Mouse (Mus musculus): ENCODE data around the gene 1700057G04Rik. TPM values are rescaled to one million over a fixed set of nuclear protein-coding genes. Genes with fewer than 3 reads are reported as not detected.

1700057G04Rik gene
- polyA plus RNA-seq (2015; fragmentation: Nextera tagmentation; extraction: Ambion mirVana) = not detected in 2 replicates

DNA sequence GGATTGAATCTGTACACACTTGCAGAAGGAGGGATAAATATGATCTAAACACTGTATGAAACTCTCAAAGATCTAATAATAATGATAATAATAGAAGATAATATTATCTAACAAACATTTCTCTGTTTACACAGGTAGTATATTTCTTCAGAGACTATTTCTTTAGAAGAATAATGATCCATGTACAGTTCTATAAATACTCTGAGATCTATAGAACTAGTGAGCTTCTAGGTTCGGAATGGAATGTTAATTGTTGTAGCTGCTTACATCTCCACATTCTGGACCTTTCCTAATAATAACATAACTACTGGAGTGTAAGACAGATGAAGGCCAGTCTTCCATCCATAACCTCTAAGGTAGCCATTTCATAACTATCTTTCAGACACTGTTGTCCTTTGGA is at the start of gene 1700057G04Rik:
Gene 1700057G04Rik, plus strand, starts transcription at position 301 of the 400 bp plus-strand sequence.
- Histone ChIP-seq H3K4me1 (replicated peaks) (no peaks in the 10 kb centered on the region), H3K4me2 (no peak within 1 kb of the TSS), H3K9ac (no peak within 1 kb of the TSS), H3K36me3 (no peaks in the 10 kb centered on the region), H3K27me3 (no peaks in the 10 kb centered on the region), H3K4me3 (no peak within 1 kb of the TSS), H3K9me3 (no peaks in the 10 kb centered on the region), H3K27ac (replicated peaks) (no peak within 1 kb of the TSS)
- WGBS = 98% methylated on average over 1 of the region's 1 CpGs
- no peak for ATAC-seq (ENCODE audit: low FRiP score, low read depth)

DNA sequence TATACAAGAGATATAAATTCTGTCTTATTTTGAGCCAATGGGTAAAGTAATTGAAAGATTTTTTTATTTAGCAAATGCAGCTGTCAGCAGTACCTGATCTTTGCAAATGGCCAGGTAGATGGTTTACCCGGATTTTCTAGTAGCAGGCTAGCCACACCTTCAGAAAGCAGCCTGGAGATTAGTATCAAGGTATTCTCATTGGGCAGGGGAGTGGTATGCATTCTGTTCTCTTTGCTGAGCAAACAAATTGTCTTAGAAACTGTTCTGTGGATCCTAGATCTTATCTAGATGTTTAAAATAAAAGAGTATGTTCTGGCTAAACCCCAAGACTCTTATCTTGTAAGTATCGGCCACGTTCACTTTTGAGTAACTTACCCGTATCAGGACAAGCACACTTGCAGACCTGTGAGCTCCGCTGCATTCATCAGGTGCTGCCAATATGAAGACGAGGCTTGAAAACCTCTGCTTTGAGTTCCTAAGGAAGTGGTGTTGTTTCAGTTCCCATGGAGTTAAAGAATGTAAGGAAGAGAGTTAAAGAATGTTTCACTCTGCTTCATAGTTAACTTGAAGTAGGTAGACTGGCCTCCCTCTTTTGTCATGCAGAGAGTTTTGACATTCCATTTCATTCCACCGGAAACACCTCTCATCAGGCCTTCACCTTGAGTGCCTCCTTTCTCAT is 48.6 kb upstream of the 1700057G04Rik start:
- 86% methylated on average over 7 of the region's 7 CpGs for WGBS
- no peaks in the 10 kb centered on the region for H3K4me1 ChIP-seq (replicated peaks)
- no peaks in the 10 kb centered on the region for H3K36me3 ChIP-seq
- H3K9ac ChIP-seq = no peak overlapping the region
- no peaks in the 10 kb centered on the region for H3K27me3 ChIP-seq
- ATAC-seq (ENCODE audit: low FRiP score, low read depth) = no peak
- no peak overlapping the region for H3K4me3 ChIP-seq
- no peaks in the 10 kb centered on the region for H3K9me3 ChIP-seq
- no peak overlapping the region for H3K4me2 ChIP-seq
- no peak overlapping the region for H3K27ac ChIP-seq (replicated peaks)

DNA sequence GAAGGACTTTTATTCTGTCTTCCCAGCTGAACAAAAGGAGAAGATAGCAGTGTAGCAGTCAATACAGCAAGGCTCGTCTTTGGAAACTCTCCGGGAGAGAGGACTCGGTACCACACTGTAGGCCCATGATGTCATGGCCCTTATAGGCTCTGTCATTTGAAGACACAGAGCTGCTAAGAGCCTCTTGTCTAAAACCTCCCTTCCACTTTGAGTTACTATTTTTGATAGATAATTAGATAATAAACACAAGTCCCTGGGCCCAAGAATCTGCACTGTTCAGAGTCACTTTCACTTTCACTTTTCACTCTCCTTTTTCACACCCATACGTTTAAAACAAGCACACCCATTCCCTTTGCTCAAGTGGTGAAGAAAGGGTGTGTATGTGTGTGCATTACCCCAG is 43.5 kb upstream of the 1700057G04Rik start:
- ATAC-seq (ENCODE audit: low FRiP score, low read depth) = no peak
- 83% methylated on average over 4 of the region's 4 CpGs for WGBS
- H3K36me3 ChIP-seq = no peaks in the 10 kb centered on the region
- H3K4me1 ChIP-seq (replicated peaks) = no peaks in the 10 kb centered on the region
- H3K27ac ChIP-seq (replicated peaks) = no peak overlapping the region
- H3K9ac ChIP-seq = no peak overlapping the region
- H3K27me3 ChIP-seq = no peaks in the 10 kb centered on the region
- no peaks in the 10 kb centered on the region for H3K9me3 ChIP-seq
- no peak overlapping the region for H3K4me2 ChIP-seq
- H3K4me3 ChIP-seq = no peak overlapping the region

DNA sequence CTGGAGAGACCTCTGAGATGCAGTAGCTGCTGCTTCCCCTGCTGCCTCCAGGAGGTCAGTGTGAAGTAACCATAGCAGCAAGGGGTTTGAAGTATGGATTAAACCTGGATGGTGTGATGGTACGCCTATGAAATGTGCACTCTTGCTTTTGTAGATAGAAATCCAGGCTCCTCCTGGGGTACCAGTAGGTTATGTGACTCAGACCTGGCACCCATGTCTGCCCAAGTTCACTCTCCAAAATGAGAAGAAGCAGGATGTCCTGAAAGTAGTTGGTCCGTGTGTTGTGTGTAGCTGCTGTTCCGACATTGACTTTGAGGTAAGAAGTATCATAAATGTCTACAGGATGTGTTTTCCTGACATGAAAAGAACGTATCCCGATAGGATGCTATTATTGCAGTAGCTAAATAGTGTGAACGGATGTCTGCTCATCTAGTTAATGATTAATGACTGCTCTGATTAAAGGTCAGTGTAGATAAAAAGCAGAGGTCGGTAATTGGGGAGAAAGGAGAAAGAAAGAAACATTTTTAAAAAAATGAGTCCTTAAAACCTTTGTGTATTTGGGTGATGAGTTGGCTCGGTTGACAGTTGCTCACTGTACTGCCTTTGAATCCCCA is 42.5 kb upstream of the 1700057G04Rik start:
- H3K27ac ChIP-seq (replicated peaks) = no peak overlapping the region
- no peaks in the 10 kb centered on the region for H3K4me1 ChIP-seq (replicated peaks)
- H3K4me3 ChIP-seq = no peak overlapping the region
- ATAC-seq (ENCODE audit: low FRiP score, low read depth) = no peak
- H3K36me3 ChIP-seq = no peaks in the 10 kb centered on the region
- 70% methylated on average over 8 of the region's 8 CpGs for WGBS
- H3K27me3 ChIP-seq = no peaks in the 10 kb centered on the region
- H3K9ac ChIP-seq = no peak overlapping the region
- H3K9me3 ChIP-seq = no peaks in the 10 kb centered on the region
- no peak overlapping the region for H3K4me2 ChIP-seq

DNA sequence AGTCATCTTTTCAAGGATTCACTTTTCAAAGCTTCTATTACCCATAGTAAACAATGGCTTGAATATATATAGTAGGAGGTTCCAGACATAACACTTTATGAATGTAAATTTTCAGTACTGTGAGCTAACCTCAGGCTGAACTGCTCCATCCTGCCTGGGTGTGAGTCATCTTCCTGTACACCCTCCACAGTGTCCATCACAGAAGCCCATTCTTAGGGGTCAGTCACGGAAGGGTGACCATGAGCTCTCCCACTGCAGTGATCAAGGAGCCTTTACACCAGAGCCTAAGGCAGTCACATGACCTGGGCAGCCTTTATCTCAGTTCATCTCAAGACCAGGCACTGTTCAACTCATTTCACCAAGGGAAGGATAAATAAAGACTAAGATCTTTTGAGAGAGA is 41.4 kb upstream of the 1700057G04Rik start:
- Histone ChIP-seq H3K4me3 (no peak overlapping the region), H3K9me3 (no peaks in the 10 kb centered on the region), H3K4me1 (replicated peaks) (no peaks in the 10 kb centered on the region), H3K4me2 (no peak overlapping the region), H3K9ac (no peak overlapping the region), H3K36me3 (no peaks in the 10 kb centered on the region), H3K27me3 (no peaks in the 10 kb centered on the region), H3K27ac (replicated peaks) (no peak overlapping the region)
- no peak for ATAC-seq (ENCODE audit: low FRiP score, low read depth)
- WGBS = 86% methylated on average over 1 of the region's 1 CpGs

DNA sequence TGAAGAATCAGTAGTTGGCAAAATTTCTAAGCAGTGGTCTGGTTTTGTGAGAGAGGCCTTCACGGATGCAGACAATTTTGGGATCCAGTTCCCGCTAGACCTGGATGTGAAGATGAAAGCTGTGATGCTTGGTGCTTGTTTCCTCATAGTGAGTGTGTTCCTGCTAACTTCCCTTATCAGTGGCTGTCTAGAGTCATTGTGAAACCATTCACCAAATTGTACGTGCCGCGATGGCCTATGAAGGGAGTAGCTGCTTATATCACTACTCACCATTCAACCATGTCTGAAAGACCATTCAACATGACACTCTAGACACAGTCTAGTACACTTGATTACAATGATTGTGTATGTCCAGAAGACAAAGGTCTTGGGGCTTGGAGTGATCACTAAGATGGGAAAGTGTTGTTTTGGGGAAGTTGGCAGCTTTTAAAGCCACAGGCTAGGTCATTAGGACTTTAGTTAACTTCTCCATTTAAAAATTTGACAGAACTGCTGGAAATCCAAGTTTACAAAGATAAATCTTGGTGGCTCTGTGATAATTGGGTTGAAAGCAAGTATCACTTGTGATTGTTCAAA is 39.3 kb upstream of the 1700057G04Rik start:
- ATAC-seq (ENCODE audit: low FRiP score, low read depth) = no peak
- Histone ChIP-seq H3K9ac (no peak overlapping the region), H3K9me3 (no peaks in the 10 kb centered on the region), H3K36me3 (no peaks in the 10 kb centered on the region), H3K4me3 (no peak overlapping the region), H3K27ac (replicated peaks) (no peak overlapping the region), H3K4me1 (replicated peaks) (no peaks in the 10 kb centered on the region), H3K4me2 (no peak overlapping the region), H3K27me3 (no peaks in the 10 kb centered on the region)
- WGBS = 98% methylated on average over 5 of the region's 5 CpGs

DNA sequence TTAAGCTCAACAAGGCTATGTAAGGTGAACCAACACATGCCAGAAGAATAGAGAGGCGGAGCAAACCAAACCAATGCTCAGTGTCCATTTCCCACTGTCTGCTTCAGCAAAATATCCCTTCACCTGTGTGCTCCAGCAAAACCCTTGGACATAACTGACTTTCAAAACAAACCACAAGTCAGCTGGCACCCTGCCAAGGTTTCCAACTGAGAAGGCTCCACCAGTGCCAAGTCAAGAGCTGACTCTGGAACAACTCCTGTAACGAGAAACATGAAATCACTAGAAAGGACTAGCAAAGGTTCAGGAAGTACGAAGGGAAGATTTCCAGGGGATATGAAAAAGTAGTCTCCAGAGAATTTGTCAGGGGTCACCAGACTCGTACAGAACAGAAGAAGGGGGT is 38.2 kb upstream of the 1700057G04Rik start:
- Histone ChIP-seq H3K9me3 (no peaks in the 10 kb centered on the region), H3K36me3 (no peaks in the 10 kb centered on the region), H3K27me3 (no peaks in the 10 kb centered on the region), H3K4me3 (no peak overlapping the region), H3K9ac (no peak overlapping the region), H3K4me2 (no peak overlapping the region), H3K27ac (replicated peaks) (no peak overlapping the region), H3K4me1 (replicated peaks) (no peaks in the 10 kb centered on the region)
- no peak for ATAC-seq (ENCODE audit: low FRiP score, low read depth)
- whole genome bisulfite sequencing = 44% methylated on average over 4 of the region's 4 CpGs

DNA sequence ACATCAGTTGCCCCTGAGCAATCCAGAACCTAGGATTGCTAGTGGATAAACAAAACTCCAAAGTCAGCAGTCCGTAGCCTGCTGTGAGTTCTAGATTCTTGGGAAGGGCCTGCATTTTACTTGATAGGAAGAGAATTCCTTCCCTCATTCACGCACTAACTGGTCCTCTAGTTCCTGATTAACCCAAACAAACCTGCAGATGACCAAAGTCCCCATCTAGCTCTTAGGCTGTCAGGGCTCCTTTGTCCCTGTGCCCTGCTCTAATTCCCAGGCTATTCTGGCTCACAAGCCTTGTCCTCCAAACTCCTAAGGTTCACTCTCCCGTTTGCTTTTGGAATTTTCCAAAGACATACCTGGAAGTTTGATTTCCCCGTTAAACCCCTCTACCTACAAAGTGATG is 36.5 kb upstream of the 1700057G04Rik start:
- H3K4me3 ChIP-seq = no peak overlapping the region
- no peak overlapping the region for H3K9ac ChIP-seq
- no peaks in the 10 kb centered on the region for H3K27me3 ChIP-seq
- ATAC-seq (ENCODE audit: low FRiP score, low read depth) = no peak
- 91% methylated on average over 4 of the region's 4 CpGs for WGBS
- H3K36me3 ChIP-seq = no peaks in the 10 kb centered on the region
- H3K4me1 ChIP-seq (replicated peaks) = no peaks in the 10 kb centered on the region
- H3K4me2 ChIP-seq = no peak overlapping the region
- H3K27ac ChIP-seq (replicated peaks) = no peak overlapping the region
- H3K9me3 ChIP-seq = no peaks in the 10 kb centered on the region

DNA sequence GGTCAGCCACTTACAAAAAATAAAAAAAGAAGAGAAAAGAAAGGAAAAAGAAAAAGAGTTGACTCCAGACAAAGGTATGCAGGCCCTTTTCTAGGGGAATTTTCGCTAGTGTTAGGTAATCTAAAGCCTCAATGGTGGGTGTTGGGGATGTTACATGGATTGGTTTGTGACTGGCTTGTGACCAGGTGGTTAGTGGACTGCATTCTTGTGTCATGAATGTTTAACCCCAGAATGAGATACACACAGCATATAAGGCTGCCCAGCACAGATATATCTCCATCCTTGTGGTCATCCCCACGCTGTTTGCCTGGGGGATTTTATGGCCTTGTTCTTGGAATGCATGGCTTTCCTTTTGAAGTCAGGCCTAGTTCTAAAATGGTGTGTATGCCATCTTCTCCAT is 35.9 kb upstream of the 1700057G04Rik start:
- no peaks in the 10 kb centered on the region for H3K4me1 ChIP-seq (replicated peaks)
- no peak for ATAC-seq (ENCODE audit: low FRiP score, low read depth)
- H3K27ac ChIP-seq (replicated peaks) = no peak overlapping the region
- H3K27me3 ChIP-seq = no peaks in the 10 kb centered on the region
- H3K36me3 ChIP-seq = no peaks in the 10 kb centered on the region
- WGBS = 92% methylated on average over 2 of the region's 2 CpGs
- H3K9ac ChIP-seq = no peak overlapping the region
- H3K4me2 ChIP-seq = no peak overlapping the region
- no peak overlapping the region for H3K4me3 ChIP-seq
- no peaks in the 10 kb centered on the region for H3K9me3 ChIP-seq

DNA sequence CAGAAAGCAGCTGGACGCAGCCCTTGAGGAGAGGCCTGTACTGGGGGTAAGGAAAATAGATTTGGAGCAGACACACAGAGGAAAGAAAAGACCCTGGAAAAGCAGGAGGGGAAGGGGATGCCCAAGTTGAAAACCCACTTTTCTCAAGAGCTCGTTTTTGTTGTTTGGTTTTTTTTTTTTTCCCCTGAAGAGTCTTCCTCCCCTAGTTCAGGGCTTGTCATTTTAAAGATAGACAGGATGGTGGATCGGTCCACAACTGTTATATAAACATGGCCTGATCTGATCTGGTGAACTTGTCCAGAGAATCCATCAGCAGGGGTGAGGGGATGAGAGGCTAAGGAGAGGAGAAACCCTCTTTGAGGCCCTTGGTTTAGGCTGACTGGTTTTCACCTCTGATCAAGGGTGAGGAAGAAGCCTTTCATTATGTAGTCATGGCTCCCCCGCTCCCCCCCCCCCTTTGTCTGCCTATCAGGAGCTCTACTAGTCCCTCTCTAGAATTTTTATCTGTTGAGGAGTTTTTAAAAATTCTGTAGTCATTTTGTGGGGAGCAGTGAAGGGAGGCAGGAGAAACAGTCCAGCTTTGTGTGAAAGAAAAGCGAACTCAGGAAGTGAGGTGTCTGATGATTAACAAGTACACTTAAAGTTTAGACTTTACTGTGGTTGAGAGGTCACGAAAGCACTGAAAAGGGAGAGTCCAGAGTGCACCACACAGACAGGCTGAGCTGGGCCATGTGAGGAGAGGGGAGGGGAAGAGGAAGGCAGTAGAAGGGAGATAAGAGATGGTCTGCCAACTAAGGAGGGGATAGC is 35.0 kb upstream of the 1700057G04Rik start:
- no peak overlapping the region for H3K27ac ChIP-seq (replicated peaks)
- no peaks in the 10 kb centered on the region for H3K4me1 ChIP-seq (replicated peaks)
- H3K4me3 ChIP-seq = no peak overlapping the region
- no peak for ATAC-seq (ENCODE audit: low FRiP score, low read depth)
- H3K9me3 ChIP-seq = no peaks in the 10 kb centered on the region
- H3K27me3 ChIP-seq = no peaks in the 10 kb centered on the region
- no peak overlapping the region for H3K9ac ChIP-seq
- no peak overlapping the region for H3K4me2 ChIP-seq
- WGBS = 68% methylated on average over 6 of the region's 6 CpGs
- no peaks in the 10 kb centered on the region for H3K36me3 ChIP-seq

DNA sequence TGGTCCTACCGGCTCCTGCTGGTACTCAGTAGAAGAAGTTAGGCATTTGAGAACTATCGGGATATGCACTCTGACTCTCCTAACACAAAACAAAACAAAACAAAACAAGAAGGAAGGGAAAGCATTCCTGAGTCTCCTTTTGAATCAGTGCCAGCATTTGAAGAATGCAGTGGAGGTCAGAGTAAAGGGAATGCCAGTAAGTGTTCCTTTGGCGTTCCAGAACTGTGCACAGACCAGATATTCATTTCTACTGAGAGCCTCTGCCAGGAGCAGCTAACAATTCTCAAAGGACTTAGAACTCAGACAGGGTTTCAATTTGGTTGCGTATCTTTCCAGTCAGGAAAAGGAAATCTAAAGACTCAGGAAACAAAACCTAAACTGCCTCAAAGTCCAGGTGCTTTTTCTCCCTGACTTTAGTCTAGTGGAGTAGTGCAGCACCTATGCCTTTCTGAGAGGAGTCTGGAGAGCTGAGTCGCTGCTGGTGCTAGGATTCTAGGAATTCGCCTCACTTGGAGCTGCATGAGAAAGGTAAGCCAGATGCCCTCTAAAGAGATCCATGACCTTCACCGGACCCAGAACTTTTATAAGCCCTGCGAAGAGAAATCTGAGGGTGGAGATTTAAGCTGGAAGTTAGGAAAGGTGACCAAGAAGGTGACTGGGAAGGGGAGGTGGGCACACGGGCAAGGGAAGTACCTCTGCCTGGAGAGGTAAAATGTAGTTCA is 33.5 kb upstream of the 1700057G04Rik start, which contains the start of gene Plscr2:
Gene Plscr2, plus strand, starts transcription at position 117 of the 722 bp plus-strand sequence.
- ATAC-seq (ENCODE audit: low FRiP score, low read depth) = no peak
- Histone ChIP-seq H3K4me1 (replicated peaks) (no peaks in the 10 kb centered on the region), H3K4me2 (no peak within 1 kb of the TSS), H3K9me3 (no peaks in the 10 kb centered on the region), H3K36me3 (no peaks in the 10 kb centered on the region), H3K9ac (no peak within 1 kb of the TSS), H3K27me3 (no peaks in the 10 kb centered on the region), H3K27ac (replicated peaks) (no peak within 1 kb of the TSS), H3K4me3 (no peak within 1 kb of the TSS)
- WGBS = 75% methylated on average over 9 of the region's 9 CpGs
